Mouse (Mus musculus): ENCODE measurements around the gene Olfr690.

DNA sequence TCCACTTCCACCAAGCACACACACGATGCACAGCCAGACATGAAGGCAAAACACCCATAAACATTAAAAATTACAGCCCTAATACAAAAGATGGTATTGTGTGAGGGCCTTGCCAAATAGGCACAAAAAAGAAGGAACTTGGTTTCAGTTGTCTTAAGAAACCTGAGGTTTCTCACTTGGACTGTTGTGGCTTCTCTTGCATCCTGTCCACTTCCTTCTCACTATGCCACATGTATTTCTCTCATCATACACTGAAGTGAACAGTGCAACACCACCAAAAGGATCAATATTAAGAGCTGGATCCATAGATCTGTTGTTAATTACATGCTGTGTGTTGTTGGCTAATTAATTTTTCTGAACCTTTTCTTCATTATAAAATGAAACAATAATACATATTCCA lies 39.0 kb upstream of the Olfr690 start:
- TF ChIP-seq GATA1 (IDR thresholded peaks at IDR 0.05; ENCODE audit: borderline replicate concordance, low read length) (no peak), FLI1 (IDR thresholded peaks at IDR 0.05; ENCODE audit: low read length) (no peak)
